Mouse (Mus musculus) layer of hippocampus, postnatal 14 days (tissue): ENCODE data around the gene Pzp. TPM values are rescaled to one million over a fixed set of nuclear protein-coding genes. Genes with fewer than 3 reads are reported as not detected.

Experiments
- DNase-seq, 2 experiments: peaks; one replicate each; pipeline ENCODE4 v3.0.0; 2021 to 2022; ENCODE audit warnings: low spot score in 2 of 2, mixed read lengths in 1 of 2
- total RNA-seq, 2 experiments: library from RNA; stranded (reverse); gene quantifications; 2 replicates each; pipeline ENCODE4 v1.2.3; 2021

Gene Pzp
- total RNA-seq, 2 experiments from 2014 or later: not detected

- DNase-seq: no peak
These were observed 89.2 kb downstream of the Pzp start for GRCm38 (mm10) chr6:128437288-128437687.

DNA sequence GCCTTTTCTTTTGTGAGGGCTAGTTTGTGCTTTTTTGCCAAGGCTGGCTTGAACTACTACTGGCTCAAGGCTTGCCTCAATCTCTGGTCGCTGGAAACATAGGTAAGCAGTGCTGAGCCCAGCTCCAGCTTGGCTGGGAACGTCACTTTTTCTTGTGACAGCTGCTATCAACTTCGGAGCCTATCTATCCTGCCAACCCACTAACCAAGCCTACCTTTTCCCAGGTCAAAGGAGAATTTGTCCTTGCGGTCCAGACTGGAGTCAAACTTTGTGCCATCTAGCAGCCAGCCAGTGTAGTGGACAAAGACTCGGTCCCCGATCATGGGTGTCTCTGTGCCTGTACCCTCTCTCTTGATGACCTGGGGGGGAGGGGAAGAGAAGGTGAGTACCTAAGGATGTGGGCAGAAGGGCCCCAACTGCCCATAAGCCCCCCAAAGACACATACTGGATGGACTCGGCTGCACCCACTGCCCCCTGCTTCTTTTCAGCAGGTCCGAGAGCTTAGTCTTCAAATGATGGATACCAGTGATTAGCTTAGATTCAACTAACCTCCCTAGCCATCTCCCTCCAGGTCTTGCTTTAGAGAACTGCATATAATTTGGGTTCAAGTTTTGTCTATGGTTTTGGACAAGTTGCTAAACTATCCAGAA lies 90.0 kb downstream of the Pzp start:
- DNase-seq: no peak

DNA sequence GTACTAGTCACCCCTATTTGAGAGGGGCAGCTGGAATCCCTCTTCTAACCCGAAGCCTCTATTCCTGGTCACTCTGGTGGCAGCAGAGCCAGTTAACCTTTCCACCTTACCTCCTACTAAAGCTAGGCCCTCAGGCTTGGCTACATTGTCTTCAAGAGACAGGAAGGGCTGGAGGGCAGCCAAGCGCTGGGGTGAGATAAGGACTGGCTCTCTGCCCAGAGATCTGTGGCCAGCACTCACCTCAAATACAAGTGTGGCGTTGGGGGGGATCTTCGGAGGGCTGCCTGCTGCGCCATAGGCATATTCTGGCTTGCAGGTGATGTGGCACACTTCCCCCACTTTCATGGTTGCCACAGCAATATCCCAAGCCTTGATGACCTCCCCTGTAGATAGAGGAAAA lies 91.0 kb downstream of the Pzp start:
- DNase-seq: no peak

Other genes starting within 250 kb of the Pzp start
- gene Tead4, start 225.9 kb downstream of the Pzp start, total RNA-seq: under 1 TPM; 0.62 to 0.98 TPM
- 10 to 100 TPM; 21.7 to 23.3 TPM for gene Tulp3, start 170.9 kb downstream of the Pzp start, total RNA-seq
- gene Rhno1, start 163.8 kb downstream of the Pzp start, total RNA-seq: 10 to 100 TPM; 18.9 to 19.6 TPM
- gene Foxm1, start 163.8 kb downstream of the Pzp start, total RNA-seq: 1 to 10 TPM; 3.8 to 4.1 TPM
- gene Tex52, start 151.3 kb downstream of the Pzp start, total RNA-seq: under 1 TPM; 0.67 to 0.74 TPM
- gene Gm44596, start 151.2 kb downstream of the Pzp start, total RNA-seq: not detected
- 10 to 100 TPM in 1 of 2 experiments, 1 to 10 TPM in 1; 8.4 to 10.7 TPM for gene Nrip2, start 127.4 kb downstream of the Pzp start, total RNA-seq
- gene Itfg2, start 101.8 kb downstream of the Pzp start, total RNA-seq: 10 to 100 TPM; 18.5 to 29.9 TPM
- 100 to 1,000 TPM in 1 of 2 experiments, 10 to 100 TPM in 1; 90.5 to 105 TPM for gene Fkbp4, start 88.0 kb downstream of the Pzp start, total RNA-seq
- 10 to 100 TPM in 1 of 2 experiments, 1 to 10 TPM in 1; 6.1 to 10.0 TPM for gene A2ml1, start 54.9 kb upstream of the Pzp start, total RNA-seq
- not detected for gene Klrb1a, start 96.8 kb upstream of the Pzp start, total RNA-seq
- not detected for gene Clec2h, start 135.7 kb upstream of the Pzp start, total RNA-seq
- gene Klrb1, start 196.3 kb upstream of the Pzp start, total RNA-seq: 1 to 10 TPM; 2.0 to 2.9 TPM